Mouse (Mus musculus) embryo, embryonic 9.5 days (tissue): ENCODE results near the gene Mctp2.

Experiments
- DNase-seq: peaks from one replicate; pipeline ENCODE4 v3.0.0-alpha.2; 2017; ENCODE audit errors: extremely low spot score

Gene Mctp2

GRCm38 (mm10) chr7:72306382-72306841 lies at the start of gene Mctp2:
Gene Mctp2 (minus strand): TSS chr7:72306608.
- DNase-seq = peak; percentile 63

- DNase-seq = no peak
These were observed 39.5 kb upstream of the Mctp2 start for GRCm38 (mm10) chr7:72345901-72346300.

- no peak for DNase-seq
These were observed 37.3 kb upstream of the Mctp2 start for GRCm38 (mm10) chr7:72343751-72344150.

GRCm38 (mm10) chr7:72342822-72343221 lies 36.4 kb upstream of the Mctp2 start:
- DNase-seq = no peak

- no peak for DNase-seq
These were observed 19.6 kb upstream of the Mctp2 start for GRCm38 (mm10) chr7:72325961-72326360.

- no peak for DNase-seq
These were observed 14.5 kb upstream of the Mctp2 start for GRCm38 (mm10) chr7:72320906-72321305.

GRCm38 (mm10) chr7:72320441-72320840 lies 14.0 kb upstream of the Mctp2 start:
- DNase-seq = no peak

GRCm38 (mm10) chr7:72314395-72315060 lies 8.1 kb upstream of the Mctp2 start:
- no peak for DNase-seq

GRCm38 (mm10) chr7:72313908-72314307 lies 7.5 kb upstream of the Mctp2 start:
- no peak for DNase-seq

- DNase-seq = no peak
These were observed 5.2 kb upstream of the Mctp2 start for GRCm38 (mm10) chr7:72311582-72311981.

- DNase-seq = no peak
These were observed 1.7 kb upstream of the Mctp2 start for GRCm38 (mm10) chr7:72308078-72308477.

- no peak for DNase-seq
These were observed 439 bp upstream of the Mctp2 start for GRCm38 (mm10) chr7:72306847-72307246.

GRCm38 (mm10) chr7:72305971-72306370 lies 437 bp downstream of the Mctp2 start:
- no peak for DNase-seq

GRCm38 (mm10) chr7:72301667-72302066 lies 4.7 kb downstream of the Mctp2 start:
- DNase-seq = no peak

GRCm38 (mm10) chr7:72299726-72300125 lies 6.7 kb downstream of the Mctp2 start:
- no peak for DNase-seq

- no peak for DNase-seq
These were observed 9.4 kb downstream of the Mctp2 start for GRCm38 (mm10) chr7:72297013-72297412.

GRCm38 (mm10) chr7:72296171-72296570 lies 10.2 kb downstream of the Mctp2 start:
- DNase-seq = no peak

- no peak for DNase-seq
These were observed 11.5 kb downstream of the Mctp2 start for GRCm38 (mm10) chr7:72294886-72295285.

GRCm38 (mm10) chr7:72293784-72294538 lies 12.4 kb downstream of the Mctp2 start:
- no peak for DNase-seq

GRCm38 (mm10) chr7:72292232-72292913 lies 14.0 kb downstream of the Mctp2 start:
- no peak for DNase-seq

- DNase-seq = no peak
These were observed 25.7 kb downstream of the Mctp2 start for GRCm38 (mm10) chr7:72280721-72281120.

- DNase-seq = no peak
These were observed 28.0 kb downstream of the Mctp2 start for GRCm38 (mm10) chr7:72278412-72278811.

- no peak for DNase-seq
These were observed 30.9 kb downstream of the Mctp2 start for GRCm38 (mm10) chr7:72275513-72275912.
